Mouse (Mus musculus) brain, embryonic 14.5 days (tissue): ENCODE results near the gene Scml4.

ENCODE experiments used
- CTCF ChIP-seq: fragments of 200-500 bp; IDR thresholded peaks from 2 replicates; pipeline ENCODE4 v1.5.1; 2012; ENCODE audit warnings: inconsistent platforms, mild to moderate bottlenecking, moderate library complexity, borderline replicate concordance; ENCODE audit not compliant: insufficient read depth, insufficient read length; ENCODE audit errors: extremely low read depth
- POLR2A ChIP-seq: fragments of 200-500 bp; IDR thresholded peaks from 2 replicates; pipeline ENCODE4 v1.6.1; 2012; ENCODE audit warnings: mild to moderate bottlenecking, inconsistent platforms, borderline replicate concordance; ENCODE audit not compliant: poor library complexity, insufficient read depth, insufficient read length, severe bottlenecking; ENCODE audit errors: extremely low read depth

- TF ChIP-seq POLR2A (no peak), CTCF (peak; percentile 58)
Measured at GRCm38 (mm10) chr10:42841531-42842195, 18.5 kb upstream of the Scml4 start.
